Mouse (Mus musculus): Measurements from ENCODE around the gene Tor2a.

The Tor2a gene

DNA sequence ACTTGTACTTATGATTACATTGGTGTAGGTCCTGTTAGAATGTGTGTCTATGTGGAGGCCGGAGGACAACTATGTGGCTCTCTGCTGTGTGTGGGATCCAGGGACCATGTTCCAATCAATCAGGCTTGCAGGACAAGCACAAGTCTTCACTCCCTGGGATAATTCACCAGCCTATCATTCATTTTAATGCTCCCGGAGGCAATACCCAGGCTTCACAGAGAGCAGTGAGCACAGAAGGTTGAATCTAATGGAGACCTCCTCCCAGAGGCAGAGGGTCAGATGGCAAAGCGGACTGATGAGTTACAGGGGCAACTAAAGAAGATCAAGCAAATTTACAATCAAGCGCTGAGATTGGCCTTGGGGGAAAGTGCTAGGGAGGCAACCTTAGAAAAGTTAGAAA is 27.5 kb upstream of the Tor2a start:
- no peak for DNase-seq (ENCODE audit: low read depth, low spot score)

- DNase-seq (ENCODE audit: low read depth, low spot score): no peak
Observed at GRCm38 (mm10) chr2:32730854-32731253, 26.2 kb upstream of the Tor2a start.

GRCm38 (mm10) chr2:32731911-32732310 is 25.1 kb upstream of the Tor2a start:
- no peak for DNase-seq (ENCODE audit: low read depth, low spot score)

DNA sequence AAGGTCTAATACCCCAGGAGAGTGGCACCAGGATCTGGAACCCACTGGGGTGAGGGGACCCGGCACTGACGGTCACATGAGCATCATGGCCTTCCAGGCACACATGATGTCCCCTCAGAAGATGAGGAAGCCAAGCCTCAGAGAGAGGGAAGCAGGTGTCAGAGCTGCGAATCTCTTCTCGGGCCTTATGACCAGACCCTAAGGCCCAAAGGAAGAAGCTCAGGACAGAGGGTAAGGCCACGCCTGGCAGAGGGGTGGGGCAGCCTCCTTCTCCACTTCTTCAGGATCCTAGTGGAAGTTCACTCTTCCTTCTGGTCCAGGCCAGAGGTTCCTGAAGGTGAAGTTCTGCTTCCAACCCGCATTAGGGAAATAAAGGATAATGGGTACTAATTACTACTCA is 24.3 kb upstream of the Tor2a start:
- DNase-seq (ENCODE audit: low read depth, low spot score): no peak

- DNase-seq (ENCODE audit: low read depth, low spot score): no peak
Observed at GRCm38 (mm10) chr2:32734480-32734879, 22.6 kb upstream of the Tor2a start.

GRCm38 (mm10) chr2:32734933-32735332 is 22.1 kb upstream of the Tor2a start:
- no peak for DNase-seq (ENCODE audit: low read depth, low spot score)

GRCm38 (mm10) chr2:32736306-32736829 is 20.7 kb upstream of the Tor2a start:
- DNase-seq (ENCODE audit: low read depth, low spot score): no peak

GRCm38 (mm10) chr2:32737008-32737407 is 20.0 kb upstream of the Tor2a start:
- DNase-seq (ENCODE audit: low read depth, low spot score): no peak

- DNase-seq (ENCODE audit: low read depth, low spot score): no peak
Observed at GRCm38 (mm10) chr2:32739311-32739710, 17.7 kb upstream of the Tor2a start.

DNA sequence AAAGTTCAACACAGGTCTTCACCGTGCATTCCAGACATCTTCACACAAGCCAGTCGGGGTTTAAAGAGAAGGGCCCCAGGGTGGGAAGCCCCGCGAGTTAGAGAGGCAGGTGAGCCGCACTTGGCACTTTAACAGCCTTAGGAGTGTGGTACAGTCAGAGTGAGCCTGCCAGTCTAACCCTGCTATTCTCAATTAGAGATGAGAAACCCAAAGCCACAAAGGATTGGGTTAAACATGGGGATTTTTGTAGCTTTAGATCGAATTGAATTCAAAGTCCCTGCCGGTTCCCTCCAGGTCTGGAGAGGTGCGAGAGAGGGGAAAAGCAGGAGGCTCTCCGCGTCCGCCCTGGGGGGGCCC is 16.1 kb upstream of the Tor2a start, which contains the start of gene 6330409D20Rik:
Gene 6330409D20Rik, minus strand, starts transcription at position 101 of the 357 bp plus-strand sequence.
- DNase-seq (ENCODE audit: low read depth, low spot score): no peak

DNA sequence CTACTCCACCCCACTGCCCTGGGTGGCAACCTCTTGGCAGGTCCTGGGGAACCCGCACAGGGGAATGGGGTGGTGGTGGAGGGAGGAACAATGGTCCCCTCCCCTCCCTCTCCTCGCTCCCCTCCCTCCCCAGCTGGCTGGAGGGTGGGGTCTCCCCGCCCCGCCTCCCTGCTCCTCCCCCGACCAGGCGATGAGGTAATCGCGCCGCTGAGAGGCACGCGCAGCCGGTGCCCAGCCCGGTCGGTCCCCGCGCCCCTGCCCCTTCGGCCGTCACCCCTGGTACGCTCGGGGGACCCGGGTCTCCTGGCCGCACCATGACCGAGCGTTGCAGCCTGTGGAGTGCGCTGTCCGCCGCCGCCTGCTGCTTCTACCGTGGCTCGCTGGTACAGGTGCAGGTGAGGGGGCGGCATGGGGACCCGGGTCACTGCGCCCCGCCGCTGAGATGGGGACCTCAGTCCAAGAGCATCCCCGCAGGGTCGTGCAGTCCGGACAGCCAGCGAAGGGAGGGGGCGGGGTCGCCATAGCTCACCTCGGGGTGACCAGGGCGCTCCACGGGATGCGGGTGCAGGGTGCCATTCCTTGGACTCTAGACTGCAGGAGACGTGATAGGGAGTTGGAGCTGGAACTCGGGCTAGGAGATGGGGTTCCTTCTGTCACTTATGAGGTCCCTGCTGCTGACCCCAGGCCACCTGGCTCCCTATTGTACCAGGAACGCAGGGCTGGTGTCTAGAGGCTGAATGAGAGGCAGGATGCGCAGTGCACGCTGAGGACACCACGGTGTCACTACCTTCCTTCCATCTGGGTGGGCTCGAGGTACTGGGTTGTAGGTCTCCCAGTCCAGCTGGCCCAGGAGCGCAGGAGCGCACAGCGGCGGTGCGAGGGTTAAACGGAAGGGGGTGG is 15.5 kb upstream of the Tor2a start:
- no peak for DNase-seq (ENCODE audit: low read depth, low spot score)

- DNase-seq (ENCODE audit: low read depth, low spot score): no peak
Observed at GRCm38 (mm10) chr2:32742173-32742531, 14.9 kb upstream of the Tor2a start.

- no peak for DNase-seq (ENCODE audit: low read depth, low spot score)
Observed at GRCm38 (mm10) chr2:32744272-32744982, 12.6 kb upstream of the Tor2a start.

DNA sequence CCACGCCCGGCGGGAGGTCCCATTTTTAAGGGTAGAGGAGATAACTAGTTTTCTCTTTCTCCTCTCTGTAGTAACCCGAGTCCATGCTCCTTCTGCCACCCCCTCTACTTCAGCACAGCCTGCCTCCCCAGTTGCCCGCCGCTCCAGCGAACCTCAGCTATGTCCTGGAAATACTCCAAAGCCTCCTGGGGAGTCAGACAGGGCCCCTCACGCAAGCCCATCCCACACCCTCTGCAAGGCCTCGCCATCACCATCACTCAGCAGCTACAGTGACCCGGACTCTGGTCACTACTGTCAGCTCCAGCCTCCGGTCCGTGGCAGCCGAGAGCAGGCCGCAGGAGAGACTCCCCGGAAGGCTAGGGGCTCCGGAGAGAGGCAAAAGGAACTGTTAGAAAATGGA is 8.0 kb upstream of the Tor2a start:
- no peak for DNase-seq (ENCODE audit: low read depth, low spot score)

DNA sequence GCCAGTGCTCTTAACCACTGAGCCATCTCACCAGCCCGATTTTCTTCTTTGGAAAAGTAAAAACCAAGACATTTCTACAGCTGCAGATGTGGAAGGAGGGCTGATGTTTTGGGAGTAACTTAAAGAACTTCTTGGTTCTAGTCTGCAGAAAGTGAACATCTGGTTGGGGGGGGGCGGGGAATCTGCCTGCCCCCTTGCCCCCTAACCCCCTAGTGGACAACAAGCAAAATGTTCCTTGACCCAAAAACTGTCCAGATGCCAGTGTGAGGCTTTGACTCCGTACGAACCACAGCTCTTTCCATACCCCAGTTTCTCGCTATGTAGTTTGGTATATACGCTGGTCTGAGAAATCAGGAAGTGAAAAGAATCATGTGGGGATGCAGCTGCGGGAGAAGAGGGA is 6.8 kb upstream of the Tor2a start:
- no peak for DNase-seq (ENCODE audit: low read depth, low spot score)

DNA sequence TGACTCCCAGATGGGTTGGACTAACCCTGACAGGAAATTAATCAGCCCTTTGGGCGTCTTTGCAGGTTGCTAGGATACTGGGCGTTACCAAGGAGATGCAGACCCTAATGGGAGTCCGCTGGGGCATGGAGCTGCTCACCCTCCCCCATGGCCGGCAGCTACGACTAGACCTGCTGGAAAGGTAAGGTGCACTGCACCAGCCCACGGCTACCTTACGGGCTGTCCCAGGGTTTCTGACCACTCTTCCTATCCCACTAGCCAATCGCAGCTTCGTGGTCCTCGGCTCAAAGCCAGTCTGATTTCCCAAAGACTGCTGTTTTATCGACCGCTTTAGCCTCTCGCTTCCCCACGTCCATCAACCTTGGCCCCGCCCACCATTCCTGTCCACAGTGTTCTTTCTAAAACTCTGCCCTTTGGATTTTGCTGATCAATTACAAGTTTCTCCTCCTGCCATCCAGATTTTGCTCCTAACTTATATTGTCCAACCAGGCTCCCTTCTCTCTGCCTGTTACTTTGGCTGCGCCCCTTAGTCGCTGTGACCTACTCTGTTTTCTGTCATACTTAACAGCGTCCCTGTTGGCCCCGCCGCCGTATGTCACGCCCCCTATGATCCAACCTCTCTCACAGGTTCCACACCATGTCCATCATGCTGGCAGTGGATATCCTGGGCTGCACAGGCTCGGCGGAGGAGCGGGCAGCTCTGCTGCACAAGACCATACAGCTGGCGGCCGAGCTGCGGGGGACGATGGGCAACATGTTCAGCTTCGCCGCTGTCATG is 6.0 kb upstream of the Tor2a start:
- no peak for DNase-seq (ENCODE audit: low read depth, low spot score)

DNA sequence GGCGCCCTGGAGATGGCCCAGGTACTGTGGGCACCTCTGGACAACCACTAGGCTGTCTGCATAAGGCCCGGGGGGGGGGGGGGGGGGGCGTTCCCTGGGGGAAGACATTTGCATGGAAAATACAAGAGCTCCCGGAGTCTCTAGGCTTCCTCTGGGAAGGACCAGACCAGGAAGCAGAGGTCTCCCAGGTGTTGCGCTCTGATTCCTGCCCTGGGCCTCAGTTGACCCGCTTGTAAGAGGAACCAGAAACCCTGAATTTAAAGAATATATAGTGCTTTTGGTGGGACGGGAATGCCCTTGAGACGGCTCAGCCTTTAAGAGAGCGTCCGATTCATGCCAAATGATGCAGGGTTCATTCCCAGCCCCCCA is 5.4 kb upstream of the Tor2a start:
- no peak for DNase-seq (ENCODE audit: low read depth, low spot score)

- no peak for DNase-seq (ENCODE audit: low read depth, low spot score)
Observed at GRCm38 (mm10) chr2:32752181-32752580, 4.9 kb upstream of the Tor2a start.

- no peak for DNase-seq (ENCODE audit: low read depth, low spot score)
Observed at GRCm38 (mm10) chr2:32756674-32757055, 369 bp upstream of the Tor2a start.

DNA sequence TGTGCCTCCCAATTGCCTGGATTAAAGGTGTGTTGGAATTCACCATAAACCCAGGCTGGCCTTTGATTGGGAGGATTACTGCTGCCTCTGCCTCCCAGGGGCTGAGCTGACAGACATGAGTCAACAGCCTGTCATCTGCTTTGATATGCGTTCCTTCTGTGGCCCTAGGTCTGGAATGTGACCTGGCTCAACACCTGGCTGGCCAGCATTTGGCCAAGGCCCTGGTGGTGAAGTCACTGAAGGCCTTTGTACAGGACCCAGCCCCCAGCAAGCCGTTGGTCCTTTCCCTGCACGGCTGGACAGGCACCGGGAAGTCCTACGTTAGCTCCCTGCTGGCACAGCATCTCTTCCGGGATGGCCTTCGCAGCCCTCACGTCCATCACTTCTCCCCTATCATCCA is 1.5 kb downstream of the Tor2a start:
- DNase-seq (ENCODE audit: low read depth, low spot score): no peak

DNA sequence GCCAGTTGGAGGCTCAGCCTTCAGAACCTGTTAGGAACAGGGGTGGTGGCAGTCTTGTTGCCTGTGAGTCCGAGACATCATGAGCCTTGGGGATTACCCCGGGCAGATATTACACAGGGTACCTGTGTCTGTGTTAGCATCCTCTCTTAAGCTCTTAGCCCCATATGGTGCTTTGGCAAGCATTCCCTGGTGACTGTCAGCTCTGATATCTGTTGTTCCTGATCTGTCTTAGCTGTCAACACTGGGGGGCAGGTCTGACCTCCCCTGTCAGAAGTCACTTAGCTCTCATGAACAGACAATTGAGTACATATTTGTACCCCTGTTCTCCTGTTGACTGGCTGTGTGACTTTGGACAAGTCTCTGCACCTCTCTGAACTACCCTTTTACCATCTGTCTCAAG is 2.0 kb downstream of the Tor2a start:
- DNase-seq (ENCODE audit: low read depth, low spot score): no peak

GRCm38 (mm10) chr2:32761361-32761760 is 4.3 kb downstream of the Tor2a start:
- no peak for DNase-seq (ENCODE audit: low read depth, low spot score)

Measured in WW6 (cell line).